Mouse (Mus musculus) neutrophil, adult 83 days (primary cell): ENCODE data around the gene Fam196a. TPM values are rescaled to one million over a fixed set of nuclear protein-coding genes. Genes with fewer than 3 reads are reported as not detected.

ENCODE experiments used
- total RNA-seq, 2 experiments: library from RNA; stranded (reverse); gene quantifications; one replicate each; pipeline ENCODE4 v1.2.4; 2023

Fam196a gene
- not detected for total RNA-seq

GRCm38 (mm10) chr7:134937927-134938609 is at the start of gene Fam196a:
Gene Fam196a (minus strand): TSS chr7:134938430.

